Mouse (Mus musculus) adrenal gland, postnatal 25 days (tissue): ENCODE data around the gene Qars. TPM values are rescaled to one million over a fixed set of nuclear protein-coding genes. Genes with fewer than 3 reads are reported as not detected.
A peak's percentile ranks its signal among the peaks of the same experiment; 100 is the strongest.

Experiments used
- DNase-seq: peaks from one replicate; pipeline ENCODE4 v3.0.0; 2021; ENCODE audit warnings: mixed read lengths
- total RNA-seq: library from RNA; stranded (reverse); gene quantifications from 2 replicates; pipeline ENCODE4 v1.2.3, GENCODE M21; 2021

Gene Qars
- total RNA-seq, 1 experiment from 2014 or later: 221 TPM

- DNase-seq: no peak
These were observed 23.4 kb downstream of the Qars start for GRCm38 (mm10) chr9:108530954-108531353.

- DNase-seq: no peak
These were observed 24.0 kb downstream of the Qars start for GRCm38 (mm10) chr9:108531496-108531895.

GRCm38 (mm10) chr9:108540846-108541245 is 33.3 kb downstream of the Qars start:
- no peak for DNase-seq

GRCm38 (mm10) chr9:108545986-108546385 is 38.5 kb downstream of the Qars start:
- no peak for DNase-seq

GRCm38 (mm10) chr9:108546875-108547274 is 39.4 kb downstream of the Qars start:
- DNase-seq: no peak

- DNase-seq: no peak
These were observed 51.7 kb downstream of the Qars start for GRCm38 (mm10) chr9:108559169-108559568.

GRCm38 (mm10) chr9:108560227-108560841 is 52.8 kb downstream of the Qars start, which contains the start of gene Impdh2:
Impdh2 (plus strand) TSS chr9:108560286.
- DNase-seq: peak; percentile 93

GRCm38 (mm10) chr9:108563671-108564070 is 56.2 kb downstream of the Qars start:
- no peak for DNase-seq

GRCm38 (mm10) chr9:108564131-108564530 is 56.6 kb downstream of the Qars start:
- DNase-seq: no peak

Other genes with a start within 250 kb of the Qars start
- 127 and 146 TPM in 2 replicates for gene Dag1, start 243.7 kb upstream of the Qars start, total RNA-seq
- 17.8 and 22.3 TPM in 2 replicates for gene Nicn1, start 217.3 kb upstream of the Qars start, total RNA-seq
- gene Amt, start 210.9 kb upstream of the Qars start, total RNA-seq: 5.2 and 7.0 TPM in 2 replicates
- gene Rhoa, start 201.6 kb upstream of the Qars start, total RNA-seq: 358 and 378 TPM in 2 replicates
- 38.9 and 49.8 TPM in 2 replicates for gene Tcta, start 201.5 kb upstream of the Qars start, total RNA-seq
- 711 and 722 TPM in 2 replicates for gene Gpx1, start 168.8 kb upstream of the Qars start, total RNA-seq
- 113 and 114 TPM in 2 replicates for gene Usp4, start 159.9 kb upstream of the Qars start, total RNA-seq
- gene 1700102P08Rik, start 114.9 kb upstream of the Qars start, total RNA-seq: 1.5 and 1.7 TPM in 2 replicates
- gene Ccdc36, start 79.2 kb upstream of the Qars start, total RNA-seq: not detected in 2 replicates
- not detected in 2 replicates for gene BC048562, start 71.2 kb upstream of the Qars start, total RNA-seq
- 36.9 and 51.4 TPM in 2 replicates for gene Ccdc71, start 47.2 kb upstream of the Qars start, total RNA-seq
- gene Klhdc8b, start 46.1 kb upstream of the Qars start, total RNA-seq: 33.2 and 38.8 TPM in 2 replicates
- 114 and 134 TPM in 2 replicates for gene Lamb2, start 28.0 kb upstream of the Qars start, total RNA-seq
- 292 and 314 TPM in 2 replicates for gene Usp19, start 17.1 kb upstream of the Qars start, total RNA-seq
- 126 and 144 TPM in 2 replicates for gene Qrich1, start 9.1 kb downstream of the Qars start, total RNA-seq
- 66.3 and 95.0 TPM in 2 replicates for gene Impdh2, start 52.6 kb downstream of the Qars start, total RNA-seq
- 59.8 and 65.9 TPM in 2 replicates for gene Ndufaf3, start 59.7 kb downstream of the Qars start, total RNA-seq
- gene Dalrd3, start 62.2 kb downstream of the Qars start, total RNA-seq: 79.2 and 85.4 TPM in 2 replicates
- 90.9 and 141 TPM in 2 replicates for gene Wdr6, start 71.0 kb downstream of the Qars start, total RNA-seq
- gene P4htm, start 90.0 kb downstream of the Qars start, total RNA-seq: 8.7 and 10.5 TPM in 2 replicates
- 48.9 and 73.9 TPM in 2 replicates for gene Arih2, start 141.7 kb downstream of the Qars start, total RNA-seq
- gene Slc25a20, start 154.4 kb downstream of the Qars start, total RNA-seq: 91.1 and 112 TPM in 2 replicates
- 29.3 and 30.7 TPM in 2 replicates for gene Prkar2a, start 181.6 kb downstream of the Qars start, total RNA-seq